Mouse (Mus musculus) right cerebral cortex, postnatal 36 days (tissue): ENCODE measurements at regions not wholly inside any gene's neighbourhood (a gene's known extent, or its start where the extent isn't known, plus 50 kb on each side); places are given as distances from the start of the nearest gene placed in this dataset.
A peak's percentile ranks its signal among the peaks of the same experiment; 100 is the strongest.

Experiments used
- DNase-seq, 2 experiments: peaks; one replicate each; pipeline ENCODE4 v3.0.0; 2022; ENCODE audit warnings: low spot score in 2 of 2, mixed read lengths in 1 of 2

- no peak for DNase-seq
Observed at GRCm38 (mm10) chr5:119739386-119739785, 68.9 kb downstream of the Tbx3 start.

- DNase-seq = peak in 1 of 2 experiments; percentile 20
Observed at GRCm38 (mm10) chr5:119741116-119741515, 70.6 kb downstream of the Tbx3 start.

GRCm38 (mm10) chr5:119743733-119744132 is 73.3 kb downstream of the Tbx3 start:
- no peak for DNase-seq

- no peak for DNase-seq
Observed at GRCm38 (mm10) chr5:119747038-119747437, 76.6 kb downstream of the Tbx3 start.

GRCm38 (mm10) chr5:119748667-119749066 is 78.2 kb downstream of the Tbx3 start:
- no peak for DNase-seq

- no peak for DNase-seq
Observed at GRCm38 (mm10) chr5:119749153-119749552, 78.7 kb downstream of the Tbx3 start.

GRCm38 (mm10) chr5:119755782-119756181 is 76.7 kb upstream of the Tbx5 start:
- DNase-seq = no peak

GRCm38 (mm10) chr5:119758880-119759279 is 73.6 kb upstream of the Tbx5 start:
- DNase-seq = no peak

GRCm38 (mm10) chr5:119762102-119762501 is 70.4 kb upstream of the Tbx5 start:
- DNase-seq = no peak

GRCm38 (mm10) chr5:119763337-119763736 is 69.1 kb upstream of the Tbx5 start:
- DNase-seq = no peak

GRCm38 (mm10) chr5:119766372-119766771 is 66.1 kb upstream of the Tbx5 start:
- no peak for DNase-seq

GRCm38 (mm10) chr5:119770951-119771350 is 61.5 kb upstream of the Tbx5 start:
- DNase-seq = no peak

GRCm38 (mm10) chr5:119776106-119776887 is 56.2 kb upstream of the Tbx5 start:
- DNase-seq = no peak

GRCm38 (mm10) chr5:119777836-119778235 is 54.6 kb upstream of the Tbx5 start:
- DNase-seq = peak in 1 of 2 experiments; percentile 5

- no peak for DNase-seq
Observed at GRCm38 (mm10) chr5:119781375-119781774, 51.1 kb upstream of the Tbx5 start.
